Mouse (Mus musculus) ovary, postnatal 14 days (tissue): ENCODE results near the gene Mipep.

Source experiments
- DNase-seq: peaks from one replicate; pipeline ENCODE4 v3.0.0; 2022; ENCODE audit warnings: low spot score

Gene Mipep

DNA sequence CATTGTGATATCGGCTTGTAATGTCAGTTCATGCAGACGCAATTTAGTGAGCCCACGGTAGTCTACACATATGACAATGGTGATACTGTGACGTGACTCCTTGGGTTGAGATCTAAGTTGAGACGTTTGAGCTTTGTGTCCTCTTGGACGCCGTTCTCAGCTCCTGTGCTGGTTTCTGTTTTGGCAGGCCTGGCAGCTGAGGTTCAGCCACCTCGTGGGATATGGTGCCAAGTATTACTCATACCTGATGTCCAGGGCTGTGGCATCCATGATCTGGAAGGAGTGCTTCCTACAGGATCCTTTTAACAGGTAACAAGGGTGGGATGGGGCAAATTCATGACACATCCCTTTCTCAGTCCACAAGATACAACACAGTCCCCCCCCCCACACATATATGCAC lies 87.5 kb downstream of the Mipep start:
- no peak for DNase-seq

GRCm38 (mm10) chr14:60882106-60882505 lies 97.7 kb downstream of the Mipep start:
- DNase-seq: no peak

GRCm38 (mm10) chr14:60882681-60883080 lies 98.3 kb downstream of the Mipep start:
- DNase-seq: no peak

- DNase-seq: no peak
Measured at GRCm38 (mm10) chr14:60885361-60885950, 101.1 kb downstream of the Mipep start.

DNA sequence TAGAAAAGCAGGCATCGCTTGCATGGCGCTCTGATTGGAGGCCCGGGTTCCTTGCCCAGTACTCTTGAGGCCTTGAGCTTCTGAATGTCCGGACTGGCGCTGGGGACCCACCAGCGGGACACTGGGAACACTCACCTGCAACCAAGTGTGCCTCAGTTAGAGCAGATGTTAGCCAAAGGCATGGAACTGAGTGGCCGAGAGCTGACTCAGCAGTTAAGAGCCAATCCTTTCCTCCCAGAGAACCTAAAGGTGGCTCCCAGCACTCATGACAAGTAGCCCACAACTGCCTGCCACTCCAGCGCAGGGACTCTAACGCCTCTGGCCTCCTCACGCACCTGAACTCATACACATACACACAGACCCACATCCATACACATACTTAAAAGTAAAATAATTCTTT lies 109.5 kb downstream of the Mipep start:
- DNase-seq: no peak

- no peak for DNase-seq
Measured at GRCm38 (mm10) chr14:60895172-60896000, 111.0 kb downstream of the Mipep start.

GRCm38 (mm10) chr14:60898086-60898667 lies 113.8 kb downstream of the Mipep start:
- DNase-seq: no peak

DNA sequence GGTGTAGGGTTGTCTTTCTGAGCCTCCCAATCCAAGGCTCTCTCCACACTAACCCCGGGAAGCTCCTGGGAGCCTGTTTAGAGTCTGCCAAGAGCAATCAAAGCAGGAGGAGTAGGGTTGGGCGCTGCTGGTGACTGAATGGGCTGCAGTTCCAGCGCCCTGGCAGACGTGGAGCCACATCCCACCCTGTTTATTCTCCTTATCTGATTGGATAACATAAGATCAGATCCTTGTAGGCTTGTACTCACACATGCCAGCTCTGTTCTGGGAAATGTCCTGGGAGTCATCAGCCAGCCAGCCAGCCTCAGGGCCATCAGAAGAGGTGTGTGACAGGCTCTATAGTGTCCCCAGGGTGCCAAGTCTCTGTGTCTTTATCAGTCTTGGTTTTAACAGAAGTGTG lies 120.1 kb downstream of the Mipep start:
- no peak for DNase-seq

DNA sequence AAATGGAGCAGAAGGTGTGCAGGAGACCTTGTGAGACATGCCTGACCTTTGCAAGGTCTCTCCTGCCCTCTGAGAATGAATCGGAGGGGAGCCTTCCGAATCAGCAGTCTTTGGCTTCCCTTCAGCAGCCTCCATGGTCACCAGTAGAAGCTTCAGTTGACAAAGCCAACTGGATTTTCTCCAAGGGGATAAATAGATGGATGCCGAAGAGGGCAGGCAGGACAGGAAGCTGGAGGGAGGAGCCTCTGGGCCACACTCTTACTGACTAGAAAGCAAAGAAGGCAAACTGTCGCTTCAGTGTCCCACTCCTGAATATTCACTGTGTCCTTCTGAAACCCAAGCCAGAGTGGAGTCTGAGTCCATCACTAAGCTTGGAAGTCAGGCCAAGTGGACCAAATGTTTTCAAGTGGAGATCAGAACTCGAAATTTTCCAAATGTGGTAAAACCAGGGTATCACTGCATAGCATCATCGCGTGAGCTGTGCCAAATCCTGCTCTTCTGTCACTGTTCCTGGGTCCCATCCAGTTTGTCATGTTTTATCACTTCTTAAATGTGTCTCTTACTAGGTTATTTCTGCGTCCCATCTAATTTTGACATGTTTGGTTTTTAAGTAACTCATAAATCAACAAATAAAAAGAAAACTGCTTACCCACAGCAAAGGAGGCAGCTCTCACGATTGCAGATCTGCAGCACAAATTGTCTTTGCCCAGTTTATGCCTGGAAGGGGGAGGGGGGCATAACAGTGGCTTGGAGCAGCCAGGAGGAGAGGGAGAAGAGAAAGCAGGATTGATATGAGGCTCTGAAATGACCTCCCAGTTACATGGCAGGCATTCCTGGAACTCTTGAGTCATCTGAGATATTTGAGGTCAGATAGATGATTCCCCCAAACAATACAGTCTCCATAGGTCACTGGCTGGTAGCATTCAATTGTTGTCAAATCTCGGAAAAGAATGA lies 122.3 kb downstream of the Mipep start:
- DNase-seq: no peak

DNA sequence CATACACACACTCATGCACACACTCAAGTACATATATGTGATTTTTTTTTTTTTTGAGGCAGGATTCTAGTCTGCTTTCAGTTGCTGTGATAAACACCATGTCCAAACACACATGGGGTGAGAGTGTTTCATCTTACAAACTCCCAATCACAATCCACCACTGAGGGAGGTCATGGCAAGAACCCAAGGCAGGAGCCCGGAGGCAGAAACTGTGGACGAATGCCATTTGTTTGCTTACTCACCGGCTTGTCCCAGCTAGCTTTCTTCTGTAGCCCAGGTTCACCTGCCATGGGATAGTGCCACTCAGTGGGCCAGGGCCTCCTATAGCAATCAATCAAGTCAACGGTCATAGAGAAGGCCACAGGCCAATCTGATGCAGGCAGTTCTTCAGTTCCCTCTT lies 125.0 kb downstream of the Mipep start:
- no peak for DNase-seq

DNA sequence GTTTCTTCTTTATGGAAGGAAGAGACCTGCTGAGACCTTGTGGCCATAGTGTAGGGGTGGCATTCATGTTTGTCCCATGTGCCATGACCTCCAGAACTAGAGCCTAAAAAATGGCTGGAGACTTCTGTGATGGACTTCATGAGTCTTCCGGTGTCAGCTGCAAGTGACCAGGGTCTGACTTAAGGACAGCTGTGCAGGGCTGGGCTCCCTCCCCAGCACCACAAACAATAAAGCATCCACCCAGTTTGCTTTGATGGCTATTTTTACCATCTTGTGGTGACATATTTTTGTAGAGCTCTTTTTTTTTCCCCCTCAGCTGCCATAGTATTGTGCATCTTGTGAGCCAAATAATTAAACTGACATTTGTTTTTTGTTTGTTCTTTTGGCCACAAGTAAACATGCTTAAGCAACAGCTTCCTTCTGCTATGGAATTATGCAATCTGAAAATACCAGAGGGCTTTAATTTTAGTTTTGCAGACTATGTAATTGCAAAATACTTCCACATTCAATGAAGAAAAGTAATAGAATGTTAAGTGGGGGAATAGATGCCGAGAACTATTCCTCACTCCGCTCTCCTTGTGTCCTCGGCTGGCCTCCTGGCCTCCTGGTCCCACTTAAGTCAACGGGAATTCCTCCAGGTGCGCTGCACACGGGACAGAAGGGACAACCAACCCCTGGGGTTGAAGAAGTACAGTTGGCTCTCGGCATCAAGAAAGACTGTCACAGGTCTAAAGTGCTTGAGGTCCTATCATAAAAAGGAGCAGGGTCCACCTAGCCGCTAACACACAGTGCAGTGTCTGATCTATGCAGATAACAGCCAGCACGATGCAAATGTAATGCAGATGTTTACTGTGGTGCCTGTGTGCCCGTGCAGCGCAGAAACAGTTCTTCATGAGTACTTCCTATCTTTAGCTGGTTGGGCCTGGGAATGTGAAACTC lies 126.4 kb downstream of the Mipep start:
- DNase-seq: no peak

DNA sequence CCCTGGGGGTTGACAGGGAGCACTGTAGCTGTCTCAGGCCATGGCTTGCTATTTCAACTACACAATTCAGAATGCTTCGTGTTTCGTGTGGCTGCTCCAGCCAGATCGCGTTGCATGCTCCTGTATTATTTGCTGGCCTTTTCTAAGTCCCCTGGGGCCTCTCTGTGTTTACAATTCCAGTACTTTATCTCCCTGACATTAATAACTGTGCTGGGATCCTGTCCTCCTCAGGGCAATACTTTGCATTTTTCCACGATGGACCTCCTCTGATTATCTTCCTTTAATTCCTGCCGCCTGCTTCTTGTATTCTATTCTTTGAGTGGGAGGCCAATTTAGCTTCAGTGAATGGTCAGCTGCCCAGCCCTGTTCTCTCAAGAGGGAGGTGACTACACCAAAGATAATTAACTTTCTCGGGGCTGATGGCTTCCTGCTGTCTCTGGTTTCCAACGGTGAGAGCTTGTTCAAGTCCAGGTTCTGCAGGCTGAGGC lies 128.7 kb downstream of the Mipep start:
- DNase-seq: no peak

DNA sequence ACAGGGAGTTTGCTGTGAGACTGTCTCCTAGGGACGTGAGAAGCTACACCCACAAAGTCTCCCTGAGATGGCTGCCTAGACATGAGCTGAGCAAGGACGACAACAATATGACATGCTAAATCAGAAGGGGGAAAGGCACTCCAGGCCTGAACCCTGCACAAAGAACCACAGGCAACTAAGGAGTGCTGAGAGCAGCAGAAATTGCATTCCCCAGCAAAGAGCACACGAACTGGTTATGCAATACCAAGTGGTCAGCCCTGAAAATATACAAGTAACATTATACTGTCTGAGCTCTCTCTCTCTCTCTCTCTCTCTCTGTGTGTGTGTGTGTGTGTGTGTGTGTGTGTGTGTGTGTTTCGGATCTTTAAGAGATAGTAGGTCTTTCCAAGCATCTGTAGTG lies 132.3 kb downstream of the Mipep start:
- DNase-seq: no peak

DNA sequence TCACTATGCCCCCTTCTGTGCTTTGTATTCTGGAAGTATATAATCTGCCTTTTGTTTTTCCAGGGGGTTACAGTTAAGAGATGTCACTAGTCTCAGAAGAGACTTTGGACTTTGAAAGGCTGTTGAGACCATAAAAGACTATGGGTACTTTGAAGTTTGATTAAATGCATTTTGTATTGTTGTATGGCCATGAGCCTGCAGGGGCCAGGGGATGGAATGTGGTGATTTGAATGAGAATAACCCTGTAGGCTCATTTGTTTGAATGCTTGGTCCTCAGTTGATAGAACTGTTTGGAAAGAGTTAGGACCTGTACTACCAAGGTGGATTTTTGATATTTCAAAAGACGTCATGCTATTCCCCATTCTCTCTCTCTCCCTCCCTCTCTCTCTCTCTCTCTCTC lies 141.6 kb downstream of the Mipep start:
- DNase-seq: no peak

DNA sequence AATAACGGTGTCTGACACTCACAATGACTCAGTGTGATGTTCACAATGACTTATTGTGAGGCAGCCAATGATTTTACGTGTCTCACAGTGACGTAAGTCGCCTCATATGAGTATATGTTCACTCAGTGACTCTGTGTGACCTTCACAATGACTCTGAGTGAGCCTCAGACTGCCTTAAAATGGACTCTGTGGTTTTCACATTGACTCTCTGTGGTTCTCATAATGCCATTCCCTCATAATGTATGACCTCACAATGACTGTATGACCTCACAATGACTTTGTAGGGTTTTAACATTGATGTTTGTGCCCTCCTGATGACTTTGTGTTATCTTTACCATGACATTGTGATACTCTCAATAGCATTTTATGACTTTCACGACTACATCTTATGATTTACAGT lies 151.3 kb downstream of the Mipep start:
- no peak for DNase-seq

- no peak for DNase-seq
Measured at GRCm38 (mm10) chr14:60937481-60938039, 153.2 kb downstream of the Mipep start.
